Mouse (Mus musculus) spleen, adult 2 months (tissue): ENCODE measurements around the gene Lama5.

Experiments used
- CTCF ChIP-seq: fragments of 200-500 bp; IDR thresholded peaks from 2 replicates; pipeline ENCODE4 v1.5.1; 2011; ENCODE audit warnings: mild to moderate bottlenecking, inconsistent platforms; ENCODE audit not compliant: insufficient read depth, insufficient read length, insufficient replicate concordance; ENCODE audit errors: extremely low read depth
- POLR2A ChIP-seq: fragments of 200-500 bp; IDR thresholded peaks from 2 replicates; pipeline ENCODE4 v1.6.1; 2011; ENCODE audit warnings: low read depth, low read length, inconsistent platforms

GRCm38 (mm10) chr2:180196610-180197322, 28.9 kb downstream of the Lama5 start:
- no peak for TF ChIP-seq CTCF
- TF ChIP-seq POLR2A, result no peak
